9 mouse cellular contexts compared by ENCODE assay signal in genomic region chr4:27965046-27965681, GRCm38 (mm10).
DNase-seq lines count a peak whose midpoint lies in the region; ATAC-seq lines count a peak whose summit lies in the region.
"Had no signal": no experiment of that assay in that cellular context is flagged by ENCODE, and none has a peak within 500 bp of the region (broad histone marks: within the 10 kb centered on the region; RNA-seq: fewer than 3 reads in every experiment).

No protein-coding gene starts in this region.

- H3K4me3 ChIP-seq in heart, embryonic 13.5 days, result no peak overlapping the region
- no peak overlapping the region for H3K4me3 ChIP-seq in heart, embryonic 12.5 days
- H3K4me3 ChIP-seq in forebrain, embryonic 16.5 days (replicated peaks; ENCODE audit: low read length), result no peak overlapping the region
- H3K4me3 ChIP-seq: liver, embryonic 15.5 days had no signal

- DNase-seq in A20 (ENCODE audit: low read depth, low spot score), result peak; percentile 64
- peak; percentile 21 to 77 for DNase-seq in left cerebral cortex, postnatal 25 days (ENCODE audit: low spot score in 2 of 2)
- DNase-seq in spleen, postnatal 36 days (ENCODE audit: low spot score in 2 of 2), result no peak
- no peak for DNase-seq in cerebellum, postnatal 36 days

- H3K4me2 ChIP-seq in heart, embryonic 13.5 days, result peak overlapping the region; percentile 56
- no peak overlapping the region for H3K4me2 ChIP-seq in heart, embryonic 12.5 days
- H3K4me2 ChIP-seq in forebrain, embryonic 16.5 days (ENCODE audit: low read length), result no peak overlapping the region
- H3K4me2 ChIP-seq: liver, embryonic 15.5 days had no signal

- intact Hi-C loops in left cerebral cortex, postnatal 25 days (cut with DNase I), result loop anchor here (5.0 kb wide), 1 partner anchor 847 kb away; the partner anchor contains the start of gene Epha7

- H3K27ac ChIP-seq in heart, embryonic 13.5 days (replicated peaks), result no peak overlapping the region
- H3K27ac ChIP-seq in heart, embryonic 12.5 days (ENCODE audit: poor library complexity, severe bottlenecking), result no peak overlapping the region
- no peak overlapping the region for H3K27ac ChIP-seq in forebrain, embryonic 16.5 days (ENCODE audit: low read length)
- H3K27ac ChIP-seq: liver, embryonic 15.5 days had no signal

- WGBS in heart, embryonic 13.5 days, result 31% methylated on average over 7 of the region's 7 CpGs
- 33% methylated on average over 7 of the region's 7 CpGs for WGBS in heart, embryonic 12.5 days
- WGBS in forebrain, embryonic 16.5 days, result 16% methylated on average over 7 of the region's 7 CpGs

- ATAC-seq in heart, embryonic 13.5 days (ENCODE audit: extremely low read depth, insufficient number of reproducible peaks, low FRiP score, low TSS enrichment), result no peak
- no peak for ATAC-seq in heart, embryonic 12.5 days (ENCODE audit: insufficient number of reproducible peaks, low FRiP score)
- peak; percentile 79 for ATAC-seq in forebrain, embryonic 16.5 days
- no peak for ATAC-seq in inflammation-experienced regulatory T-cells, adult 6 months

- H3K36me3 ChIP-seq in heart, embryonic 13.5 days, result no peaks in the 10 kb centered on the region
- no peaks in the 10 kb centered on the region for H3K36me3 ChIP-seq in heart, embryonic 12.5 days
- no peaks in the 10 kb centered on the region for H3K36me3 ChIP-seq in forebrain, embryonic 16.5 days (ENCODE audit: control insufficient read depth, insufficient read depth)
- H3K36me3 ChIP-seq: liver, embryonic 15.5 days had no signal

- no peaks in the 10 kb centered on the region for H3K9me3 ChIP-seq in heart, embryonic 13.5 days
- no peaks in the 10 kb centered on the region for H3K9me3 ChIP-seq in heart, embryonic 12.5 days (replicated peaks)
- H3K9me3 ChIP-seq in forebrain, embryonic 16.5 days (ENCODE audit: control insufficient read depth, low read length), result no peaks in the 10 kb centered on the region
- H3K9me3 ChIP-seq: liver, embryonic 15.5 days had no signal

- H3K27me3 ChIP-seq in heart, embryonic 13.5 days (replicated peaks), result no peaks in the 10 kb centered on the region
- no peaks in the 10 kb centered on the region for H3K27me3 ChIP-seq in heart, embryonic 12.5 days (replicated peaks)
- no peaks in the 10 kb centered on the region for H3K27me3 ChIP-seq in forebrain, embryonic 16.5 days (replicated peaks; ENCODE audit: control insufficient read depth, insufficient read depth, low read length)
- H3K27me3 ChIP-seq: liver, embryonic 15.5 days had no signal

- no peak overlapping the region for H3K9ac ChIP-seq in heart, embryonic 13.5 days
- H3K9ac ChIP-seq in heart, embryonic 12.5 days, result no peak overlapping the region
- no peak overlapping the region for H3K9ac ChIP-seq in forebrain, embryonic 16.5 days (replicated peaks; ENCODE audit: low read depth, low read length)
- H3K9ac ChIP-seq: liver, embryonic 15.5 days had no signal

- no peaks in the 10 kb centered on the region for H3K4me1 ChIP-seq in heart, embryonic 13.5 days
- H3K4me1 ChIP-seq in heart, embryonic 12.5 days (replicated peaks), result no peaks in the 10 kb centered on the region
- no peaks in the 10 kb centered on the region for H3K4me1 ChIP-seq in forebrain, embryonic 16.5 days (replicated peaks; ENCODE audit: control insufficient read depth, insufficient read depth, low read length)
- H3K4me1 ChIP-seq: liver, embryonic 15.5 days had no signal

Comparison
In these comparisons a context has a peak if more than half of its experiments do, and no peak if none do; other contexts are left out.
1. DNase-seq: peak in A20 (single experiment) and left cerebral cortex, postnatal 25 days (2 of 2); none in spleen, postnatal 36 days (0 of 2) and cerebellum, postnatal 36 days (0 of 2).